Mouse (Mus musculus) myocyte (in vitro differentiated cells): ENCODE measurements around the gene Anapc7. TPM values are rescaled to one million over a fixed set of nuclear protein-coding genes. Genes with fewer than 3 reads are reported as not detected.

Experiments used
- H3K27me3 ChIP-seq: one replicate; pipeline ENCODE4 v1.6.1; 2011; ENCODE audit not compliant: control insufficient read depth, insufficient read depth, insufficient read length
- H3K36me3 ChIP-seq: one replicate; pipeline ENCODE4 v1.6.1; 2011; ENCODE audit not compliant: control insufficient read depth, insufficient read depth
- H3K4me2 ChIP-seq: one replicate; pipeline ENCODE4 v1.6.1; 2011; ENCODE audit warnings: low read depth, control low read depth
- H3K4me3 ChIP-seq: one replicate; pipeline ENCODE4 v1.5.1; 2011; ENCODE audit warnings: mild to moderate bottlenecking, control low read depth, moderate library complexity
- H3K79me2 ChIP-seq: one replicate; pipeline ENCODE4 v1.6.1; 2011; ENCODE audit not compliant: control insufficient read depth, insufficient read depth
- H3ac ChIP-seq: one replicate; pipeline ENCODE4 v1.6.1; 2011; ENCODE audit not compliant: control insufficient read depth, insufficient read length
- CEBPB ChIP-seq: IDR thresholded peaks from 2 replicates; pipeline ENCODE4 v1.6.1; 2011; ENCODE audit warnings: mild to moderate bottlenecking, moderate library complexity; ENCODE audit not compliant: poor library complexity, insufficient read depth, severe bottlenecking
- E2F4 ChIP-seq: IDR thresholded peaks from one replicate; pipeline ENCODE4 v1.6.1; 2011; ENCODE audit warnings: mild to moderate bottlenecking, control low read depth, moderate library complexity; ENCODE audit not compliant: insufficient read depth
- MAX ChIP-seq: IDR thresholded peaks from one replicate; pipeline ENCODE4 v1.6.1; 2011; ENCODE audit warnings: low read depth, mild to moderate bottlenecking, control low read depth
- MYOD1 ChIP-seq, 3 experiments: IDR thresholded peaks; one replicate each; pipeline ENCODE4 v1.6.1; 2011; ENCODE audit warnings: control low read depth in 2 of 3, low read depth in 2 of 3, mild to moderate bottlenecking in 2 of 3, moderate library complexity in 1 of 3; ENCODE audit not compliant: insufficient read length in 2 of 3, control insufficient read depth in 1 of 3
- MYOG ChIP-seq, 3 experiments: IDR thresholded peaks; one replicate each; pipeline ENCODE4 v1.6.1; 2011; ENCODE audit warnings: control low read depth in 2 of 3, low read depth in 2 of 3, mild to moderate bottlenecking in 2 of 3; ENCODE audit not compliant: insufficient read length in 2 of 3, control insufficient read depth in 1 of 3, insufficient read depth in 1 of 3
- POLR2A ChIP-seq: IDR thresholded peaks from one replicate; pipeline ENCODE4 v1.6.1; 2011; ENCODE audit warnings: low read depth, mild to moderate bottlenecking, control low read depth, moderate library complexity; ENCODE audit not compliant: insufficient read length
- POLR2AphosphoS2 ChIP-seq: IDR thresholded peaks from one replicate; pipeline ENCODE4 v1.6.1; 2011; ENCODE audit warnings: low read depth, control low read depth; ENCODE audit not compliant: insufficient read length
- REST ChIP-seq: IDR thresholded peaks from one replicate; pipeline ENCODE4 v1.6.1; 2011; ENCODE audit warnings: mild to moderate bottlenecking, control low read depth, moderate library complexity; ENCODE audit not compliant: insufficient read depth, insufficient read length
- SRF ChIP-seq: IDR thresholded peaks from one replicate; pipeline ENCODE4 v1.6.1; 2011; ENCODE audit warnings: low read depth; ENCODE audit not compliant: control insufficient read depth, insufficient read length
- TCF12 ChIP-seq: IDR thresholded peaks from one replicate; pipeline ENCODE4 v1.6.1; 2011; ENCODE audit warnings: mild to moderate bottlenecking, control low read depth; ENCODE audit not compliant: poor library complexity, insufficient read depth, severe bottlenecking
- TCF3 ChIP-seq: IDR thresholded peaks from one replicate; pipeline ENCODE4 v1.6.1; 2011; ENCODE audit warnings: low read depth, control low read depth; ENCODE audit not compliant: insufficient read length
- USF1 ChIP-seq: IDR thresholded peaks from one replicate; pipeline ENCODE4 v1.6.1; 2011; ENCODE audit warnings: low read depth, mild to moderate bottlenecking, control low read depth, moderate library complexity
- polyA plus RNA-seq: library from polyadenylated mRNA; unstranded; fragments of >200 nt; fragmentation: generic; extraction: Trizol; gene quantifications from one replicate; pipeline ENCODE4 v1.2.1, GENCODE M21; 2012; ENCODE audit warnings: missing spikeins

Anapc7 gene
- polyA plus RNA-seq, 1 experiment: 62.7 TPM

- Histone ChIP-seq H3ac (no peak overlapping the region), H3K36me3 (peaks cover 76% of the 10 kb centered on the region), H3K4me2 (no peak overlapping the region), H3K27me3 (no peaks in the 10 kb centered on the region), H3K4me3 (no peak overlapping the region), H3K79me2 (no peaks in the 10 kb centered on the region)
- no peak for TF ChIP-seq CEBPB
- TF ChIP-seq TCF3: no peak
- TF ChIP-seq USF1: no peak
Observed at GRCm38 (mm10) chr5:122458066-122458465, 36.6 kb downstream of the Anapc7 start.

- TF ChIP-seq E2F4 (no peak), POLR2AphosphoS2 (no peak)
- Histone ChIP-seq H3K36me3 (peaks cover 86% of the 10 kb centered on the region), H3K79me2 (no peaks in the 10 kb centered on the region), H3K27me3 (no peaks in the 10 kb centered on the region), H3K4me2 (no peak overlapping the region), H3K4me3 (no peak overlapping the region), H3ac (no peak overlapping the region)
Observed at GRCm38 (mm10) chr5:122459335-122459734, 37.8 kb downstream of the Anapc7 start.

GRCm38 (mm10) chr5:122460656-122461055 lies 39.2 kb downstream of the Anapc7 start:
- Histone ChIP-seq H3K79me2 (no peaks in the 10 kb centered on the region), H3K4me2 (no peak overlapping the region), H3ac (no peak overlapping the region), H3K27me3 (no peaks in the 10 kb centered on the region), H3K36me3 (peaks cover 89% of the 10 kb centered on the region), H3K4me3 (no peak overlapping the region)
- TF ChIP-seq REST (no peak), POLR2A (no peak), POLR2AphosphoS2 (peak; percentile 31)

GRCm38 (mm10) chr5:122461431-122461830 lies 39.9 kb downstream of the Anapc7 start:
- H3K4me3 ChIP-seq: no peak overlapping the region
- no peaks in the 10 kb centered on the region for H3K79me2 ChIP-seq
- H3ac ChIP-seq: no peak overlapping the region
- H3K36me3 ChIP-seq: peaks cover 89% of the 10 kb centered on the region
- TF ChIP-seq E2F4 (no peak), SRF (no peak), MYOD1 (IDR thresholded peaks at IDR 0.05; ENCODE audit: control insufficient read depth in 1 of 3, insufficient read length in 2 of 3, low read depth in 2 of 3) (no peak), CEBPB (no peak), POLR2A (no peak), REST (no peak), TCF3 (no peak), MAX (no peak), MYOG (IDR thresholded peaks at IDR 0.05; ENCODE audit: control insufficient read depth in 1 of 3, insufficient read depth in 1 of 3, insufficient read length in 2 of 3, low read depth in 2 of 3) (no peak), POLR2AphosphoS2 (no peak), USF1 (no peak)
- H3K27me3 ChIP-seq: no peaks in the 10 kb centered on the region
- H3K4me2 ChIP-seq: no peak overlapping the region

GRCm38 (mm10) chr5:122471658-122472057 lies 50.2 kb downstream of the Anapc7 start:
- no peak overlapping the region for H3K4me2 ChIP-seq
- H3K4me3 ChIP-seq: no peak overlapping the region
- H3K36me3 ChIP-seq: peaks cover 59% of the 10 kb centered on the region
- H3K79me2 ChIP-seq: peaks cover 19% of the 10 kb centered on the region
- no peak overlapping the region for H3ac ChIP-seq
- TF ChIP-seq USF1 (no peak), REST (no peak), POLR2A (no peak), MYOG (IDR thresholded peaks at IDR 0.05; ENCODE audit: control insufficient read depth in 1 of 3, insufficient read depth in 1 of 3, insufficient read length in 2 of 3, low read depth in 2 of 3) (no peak), SRF (no peak), MAX (no peak)
- H3K27me3 ChIP-seq: no peaks in the 10 kb centered on the region

- H3K27me3 ChIP-seq: no peaks in the 10 kb centered on the region
- TF ChIP-seq MAX: no peak
- no peak for TF ChIP-seq MYOG (IDR thresholded peaks at IDR 0.05; ENCODE audit: control insufficient read depth in 1 of 3, insufficient read depth in 1 of 3, insufficient read length in 2 of 3, low read depth in 2 of 3)
- TF ChIP-seq POLR2AphosphoS2: no peak
- TF ChIP-seq TCF3: no peak
- no peak for TF ChIP-seq SRF
- TF ChIP-seq USF1: no peak
- no peak for TF ChIP-seq MYOD1 (IDR thresholded peaks at IDR 0.05; ENCODE audit: control insufficient read depth in 1 of 3, insufficient read length in 2 of 3, low read depth in 2 of 3)
- no peak for TF ChIP-seq CEBPB
- no peak for TF ChIP-seq E2F4
- TF ChIP-seq TCF12: no peak
- no peak for TF ChIP-seq POLR2A
- TF ChIP-seq REST: no peak
- H3K79me2 ChIP-seq: peaks cover 33% of the 10 kb centered on the region
Observed at GRCm38 (mm10) chr5:122474643-122475363, 53.3 kb downstream of the Anapc7 start.

More at GRCm38 (mm10) chr5:122474643-122475363, 53.3 kb downstream of the Anapc7 start:
- no peak overlapping the region for H3K4me3 ChIP-seq
- H3K4me2 ChIP-seq: no peak overlapping the region
- no peak overlapping the region for H3ac ChIP-seq
- H3K36me3 ChIP-seq: peaks cover 43% of the 10 kb centered on the region
